Mouse (Mus musculus) C2C12 (cell line): Measurements from ENCODE around the gene AC129217.1.

Source experiments
- CEBPB ChIP-seq: IDR thresholded peaks from one replicate; pipeline ENCODE4 v1.6.1; 2011; ENCODE audit warnings: low read depth, mild to moderate bottlenecking, control low read depth, moderate library complexity
- CTCF ChIP-seq: IDR thresholded peaks from one replicate; pipeline ENCODE4 v1.5.1; 2011; ENCODE audit not compliant: control insufficient read depth, insufficient read depth, insufficient read length
- USF1 ChIP-seq: IDR thresholded peaks from one replicate; pipeline ENCODE4 v1.6.1; 2011; ENCODE audit warnings: low read depth, mild to moderate bottlenecking, control low read depth, moderate library complexity

DNA sequence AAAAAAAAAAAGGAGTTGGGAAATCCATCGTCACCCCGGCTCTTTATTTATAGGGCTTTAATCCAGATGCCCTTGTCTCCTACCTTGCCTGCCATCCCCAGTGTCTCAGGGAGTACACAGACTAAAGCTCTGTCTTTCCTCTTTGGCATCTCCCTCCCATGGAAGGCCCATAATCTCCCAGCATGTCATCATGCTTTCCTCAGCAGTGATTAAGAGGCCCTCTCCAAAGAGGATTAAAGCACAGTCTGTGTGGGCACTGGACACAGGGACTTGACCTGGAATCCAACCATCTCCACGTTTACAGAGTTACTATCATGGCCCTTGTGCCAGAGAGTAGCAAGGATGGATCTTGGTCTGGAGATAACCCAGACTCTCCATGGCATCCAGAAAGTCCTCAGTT lies 54.0 kb downstream of the AC129217.1 start, which contains the start of the genes Lbhd1 and Gm49403:
- TF ChIP-seq CTCF, result no peak
- no peak for TF ChIP-seq CEBPB
- no peak for TF ChIP-seq USF1
